Comparison of ENCODE assay signal across 8 mouse cellular contexts in the genomic region with DNA sequence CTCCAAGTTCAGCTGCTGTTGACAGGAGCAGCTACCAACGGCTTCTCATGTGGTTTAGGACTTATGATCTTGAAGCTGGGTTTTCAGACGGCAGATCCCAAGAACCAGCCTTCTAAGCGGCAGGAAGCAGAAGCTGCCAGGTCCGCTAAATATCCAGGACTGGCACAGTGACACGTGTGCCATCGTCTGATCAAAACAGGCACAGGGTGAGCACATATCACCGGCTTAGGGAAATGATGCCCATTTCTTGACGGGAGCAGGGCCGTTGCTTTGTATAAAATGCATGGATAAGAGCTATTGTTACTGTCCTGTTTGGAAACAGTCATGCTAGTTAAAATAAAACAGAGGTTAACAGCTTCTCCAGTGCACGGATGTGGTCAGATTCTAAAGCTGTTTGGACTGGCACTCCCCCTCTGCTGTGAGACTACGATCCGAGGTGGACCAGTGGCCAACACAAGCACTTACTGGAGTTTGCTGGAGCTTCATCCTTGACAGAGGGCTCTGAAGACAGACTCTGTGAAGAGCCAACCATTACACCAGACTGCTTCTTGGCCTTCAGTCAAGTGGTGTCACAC. TPM values are rescaled to one million over a fixed set of nuclear protein-coding genes. Genes with fewer than 3 reads are reported as not detected.
DNase-seq lines count a peak whose midpoint lies in the region; ATAC-seq and TF ChIP-seq lines count a peak whose summit lies in the region.

No protein-coding gene starts in this region.

- H3K36me3 ChIP-seq in kidney, embryonic 14.5 days (ENCODE audit: control insufficient read depth, insufficient read depth, low read length) = peaks cover 18% of the 10 kb centered on the region; the same call in 1 of the 2 replicates
- peaks cover 12% of the 10 kb centered on the region for H3K36me3 ChIP-seq in erythroblast, embryonic 14.5 days (ENCODE audit: control insufficient read depth)
- peaks cover 4% of the 10 kb centered on the region; the same call in 1 of the 2 replicates for H3K36me3 ChIP-seq in kidney, postnatal 0 days (ENCODE audit: insufficient read depth, low read length)
- peaks cover 24% of the 10 kb centered on the region for H3K36me3 ChIP-seq in neural tube, embryonic 13.5 days

- H3K27ac ChIP-seq in kidney, embryonic 14.5 days (ENCODE audit: low read depth, low read length) = no peak overlapping the region
- H3K27ac ChIP-seq in kidney, postnatal 0 days = peak overlapping the region; percentile 77
- H3K27ac ChIP-seq in neural tube, embryonic 13.5 days (replicated peaks) = peak overlapping the region; percentile 54; the same call in 1 of the 2 replicates

- peaks cover 11% of the 10 kb centered on the region; the same call in 1 of the 2 replicates for H3K4me1 ChIP-seq in kidney, embryonic 14.5 days (ENCODE audit: control insufficient read depth, insufficient read depth, low read length)
- H3K4me1 ChIP-seq in erythroblast, embryonic 14.5 days (ENCODE audit: control insufficient read depth) = peaks cover 41% of the 10 kb centered on the region
- H3K4me1 ChIP-seq in kidney, postnatal 0 days (replicated peaks; ENCODE audit: insufficient read depth, low read length) = peaks cover 10% of the 10 kb centered on the region; the same call in 1 of the 2 replicates
- peaks cover 12% of the 10 kb centered on the region for H3K4me1 ChIP-seq in neural tube, embryonic 13.5 days (replicated peaks)

- TF ChIP-seq CTCF in kidney, postnatal 0 days (IDR thresholded peaks at IDR 0.05; ENCODE audit: low read depth) = no peak

- DNase-seq in kidney, adult 11 months = no peak
- no peak for DNase-seq in kidney, postnatal 0 days (ENCODE audit: low spot score)
- DNase-seq in thymus, postnatal 14 days = no peak
- DNase-seq in left cerebral cortex, postnatal 4 days = no peak
- no peak for DNase-seq in lung, postnatal 10 days

- H3K9ac ChIP-seq in kidney, embryonic 14.5 days (ENCODE audit: low read depth, low read length) = no peak overlapping the region
- H3K9ac ChIP-seq in kidney, postnatal 0 days (ENCODE audit: low read depth, low read length) = peak overlapping the region; percentile 32; the same call in 1 of the 2 replicates
- peak overlapping the region; percentile 58 for H3K9ac ChIP-seq in neural tube, embryonic 13.5 days

- intact Hi-C loops in left cerebral cortex, postnatal 4 days (cut with DNase I) = loop anchor here (5.0 kb wide), 1 partner anchor 504 kb away; no protein-coding TSS in a partner anchor

- H3K4me3 ChIP-seq in kidney, embryonic 14.5 days (ENCODE audit: low read length) = peak overlapping the region; percentile 28; the same call in 1 of the 2 replicates
- H3K4me3 ChIP-seq in erythroblast, embryonic 14.5 days (replicated peaks) = peak overlapping the region; percentile 66
- peak overlapping the region; percentile 32; the same call in 1 of the 2 replicates for H3K4me3 ChIP-seq in kidney, postnatal 0 days (replicated peaks; ENCODE audit: low read depth, low read length)
- peak overlapping the region; percentile 31 for H3K4me3 ChIP-seq in neural tube, embryonic 13.5 days

- H3K4me2 ChIP-seq in kidney, embryonic 14.5 days (replicated peaks; ENCODE audit: low read depth, low read length) = peak overlapping the region; percentile 42
- peak overlapping the region; percentile 69 for H3K4me2 ChIP-seq in kidney, postnatal 0 days (ENCODE audit: low read length)
- peak overlapping the region; percentile 60 for H3K4me2 ChIP-seq in neural tube, embryonic 13.5 days

- ATAC-seq in kidney, embryonic 14.5 days (ENCODE audit: low FRiP score, low TSS enrichment) = peak; percentile 21; the same call in 1 of the 2 replicates
- peak; percentile 35 for ATAC-seq in kidney, postnatal 0 days (replicated peaks; ENCODE audit: low FRiP score, low read depth)
- no peak for ATAC-seq in neural tube, embryonic 13.5 days (ENCODE audit: low read depth)

- WGBS in kidney, embryonic 14.5 days = 36% methylated on average over 12 of the region's 12 CpGs
- 23% methylated on average over 12 of the region's 12 CpGs for WGBS in kidney, postnatal 0 days
- 39% methylated on average over 12 of the region's 12 CpGs for WGBS in neural tube, embryonic 13.5 days

- H3K9me3 ChIP-seq in kidney, embryonic 14.5 days (ENCODE audit: control insufficient read depth, low read length) = no peaks in the 10 kb centered on the region
- H3K9me3 ChIP-seq in erythroblast, embryonic 14.5 days (ENCODE audit: control insufficient read depth, low read length) = no peaks in the 10 kb centered on the region
- no peaks in the 10 kb centered on the region for H3K9me3 ChIP-seq in kidney, postnatal 0 days (replicated peaks; ENCODE audit: low read length)
- no peaks in the 10 kb centered on the region for H3K9me3 ChIP-seq in neural tube, embryonic 13.5 days

- H3K27me3 ChIP-seq in kidney, embryonic 14.5 days (ENCODE audit: control insufficient read depth, insufficient read depth, low read length) = no peaks in the 10 kb centered on the region
- no peaks in the 10 kb centered on the region for H3K27me3 ChIP-seq in erythroblast, embryonic 14.5 days (ENCODE audit: control insufficient read depth)
- no peaks in the 10 kb centered on the region for H3K27me3 ChIP-seq in kidney, postnatal 0 days (ENCODE audit: insufficient read depth, low read length)
- 0 out of 2 replicates have a peak, but pooled peaks cover 3% of the 10 kb centered on the region for H3K27me3 ChIP-seq in neural tube, embryonic 13.5 days

RNA-seq across cellular contexts. Expression of a gene that starts 17.6 kb away (rescaled TPM):
- 386 and 434 TPM in 2 replicates for polyA plus RNA-seq in kidney, embryonic 14.5 days (2014; fragmentation: Nextera tagmentation; extraction: Ambion mirVana)
- 1.7 and 2.0 TPM in 2 replicates for polyA plus RNA-seq in erythroblast, embryonic 14.5 days (2012)
- 359 and 361 TPM in 2 replicates for polyA plus RNA-seq in kidney, postnatal 0 days (2015; fragmentation: Nextera tagmentation; extraction: Ambion mirVana)
- polyA plus RNA-seq in neural tube, embryonic 13.5 days (2015; fragmentation: Nextera tagmentation; extraction: Ambion mirVana) = 275 and 283 TPM in 2 replicates
- total RNA-seq in left cerebral cortex, postnatal 4 days (2021) = 10 to 100 TPM; 74.6 to 74.7 TPM

RNA-seq across cellular contexts. Expression of a gene that starts 38.5 kb away (rescaled TPM):
- polyA plus RNA-seq in kidney, embryonic 14.5 days (2014; fragmentation: Nextera tagmentation; extraction: Ambion mirVana) = 1,007 and 1,462 TPM in 2 replicates
- 6.6 and 9.4 TPM in 2 replicates for polyA plus RNA-seq in erythroblast, embryonic 14.5 days (2012)
- 914 and 1,078 TPM in 2 replicates for polyA plus RNA-seq in kidney, postnatal 0 days (2015; fragmentation: Nextera tagmentation; extraction: Ambion mirVana)
- polyA plus RNA-seq in neural tube, embryonic 13.5 days (2015; fragmentation: Nextera tagmentation; extraction: Ambion mirVana) = 556 and 623 TPM in 2 replicates
- total RNA-seq in left cerebral cortex, postnatal 4 days (2021) = 100 to 1,000 TPM; 522 to 547 TPM

Comparison
In these comparisons a context has a peak if more than half of its experiments do, and no peak if none do; other contexts are left out.
1. RNA of a gene that starts 17.6 kb away (polyA plus RNA-seq): 386 to 434 TPM in kidney, embryonic 14.5 days, 359 to 361 TPM in kidney, postnatal 0 days and 275 to 283 TPM in neural tube, embryonic 13.5 days; 1.7 to 2.0 TPM in erythroblast, embryonic 14.5 days; every median in the first group is over 10 times any median in the second.
2. RNA of a gene that starts 38.5 kb away (polyA plus RNA-seq): 914 to 1,078 TPM in kidney, postnatal 0 days, 1,007 to 1,462 TPM in kidney, embryonic 14.5 days and 556 to 623 TPM in neural tube, embryonic 13.5 days; 6.6 to 9.4 TPM in erythroblast, embryonic 14.5 days; every median in the first group is over 10 times any median in the second.
3. Peak in every context shown above with its lines, with median percentiles within 50 percentile points of each other: H3K4me2 ChIP-seq and H3K4me3 ChIP-seq.